In genomic region chr11:96407191-96408072, GRCm38 (mm10) we compare ENCODE assay signal across 8 mouse cellular contexts. TPM values are rescaled to one million over a fixed set of nuclear protein-coding genes. Genes with fewer than 3 reads are reported as not detected.
DNase-seq lines count a peak whose midpoint lies in the region; ATAC-seq lines count a peak whose summit lies in the region.

No protein-coding gene starts in this region.

- 6% methylated on average over 33 of the region's 36 CpGs for WGBS in embryonic facial prominence, embryonic 14.5 days
- WGBS in heart, embryonic 13.5 days = 4% methylated on average over 36 of the region's 36 CpGs
- 4% methylated on average over 36 of the region's 36 CpGs for WGBS in kidney, embryonic 16.5 days

- peak; percentile 77 for ATAC-seq in embryonic facial prominence, embryonic 14.5 days (ENCODE audit: low read depth)
- no peak for ATAC-seq in heart, embryonic 13.5 days (ENCODE audit: extremely low read depth, insufficient number of reproducible peaks, low FRiP score, low TSS enrichment)
- ATAC-seq in kidney, embryonic 16.5 days (ENCODE audit: low FRiP score, low TSS enrichment) = peak; percentile 76

- H3K36me3 ChIP-seq in embryonic facial prominence, embryonic 14.5 days (ENCODE audit: control insufficient read depth, insufficient read depth, low read length) = no peaks in the 10 kb centered on the region
- no peaks in the 10 kb centered on the region for H3K36me3 ChIP-seq in heart, embryonic 13.5 days
- no peaks in the 10 kb centered on the region for H3K36me3 ChIP-seq in kidney, embryonic 16.5 days (ENCODE audit: insufficient read depth, low read length)

- peak overlapping the region; percentile 14 for H3K4me3 ChIP-seq in embryonic facial prominence, embryonic 14.5 days (ENCODE audit: low read depth, low read length)
- H3K4me3 ChIP-seq in heart, embryonic 13.5 days = peak overlapping the region; percentile 24
- peak overlapping the region; percentile 25 for H3K4me3 ChIP-seq in kidney, embryonic 16.5 days (ENCODE audit: low read length)

- peak overlapping the region; percentile 51 for H3K4me2 ChIP-seq in embryonic facial prominence, embryonic 14.5 days (ENCODE audit: low read depth, low read length)
- H3K4me2 ChIP-seq in heart, embryonic 13.5 days = peak overlapping the region; percentile 61
- H3K4me2 ChIP-seq in kidney, embryonic 16.5 days (replicated peaks; ENCODE audit: low read depth, low read length) = peak overlapping the region; percentile 55

- peak overlapping the region; percentile 1; the same call in 1 of the 2 replicates for H3K9ac ChIP-seq in embryonic facial prominence, embryonic 14.5 days (ENCODE audit: low read depth, low read length)
- peak overlapping the region; percentile 69 for H3K9ac ChIP-seq in heart, embryonic 13.5 days
- H3K9ac ChIP-seq in kidney, embryonic 16.5 days (replicated peaks; ENCODE audit: low read length) = peak overlapping the region; percentile 62

- 0 out of 2 replicates have a peak, but pooled peaks cover 5% of the 10 kb centered on the region for H3K27me3 ChIP-seq in embryonic facial prominence, embryonic 14.5 days (replicated peaks; ENCODE audit: control insufficient read depth, insufficient read depth, low read length)
- peaks cover 99% of the 10 kb centered on the region for H3K27me3 ChIP-seq in heart, embryonic 13.5 days (replicated peaks)
- no peaks in the 10 kb centered on the region for H3K27me3 ChIP-seq in kidney, embryonic 16.5 days (ENCODE audit: insufficient read depth, low read length)

- H3K9me3 ChIP-seq in embryonic facial prominence, embryonic 14.5 days (ENCODE audit: control insufficient read depth, low read length) = no peaks in the 10 kb centered on the region
- no peaks in the 10 kb centered on the region for H3K9me3 ChIP-seq in heart, embryonic 13.5 days
- peaks cover 5% of the 10 kb centered on the region; the same call in 1 of the 2 replicates for H3K9me3 ChIP-seq in kidney, embryonic 16.5 days (ENCODE audit: low read length)

- DNase-seq in left cerebral cortex, adult 18-20 months (ENCODE audit: low spot score in 2 of 2) = peak; percentile 13 to 26
- no peak for DNase-seq in left cerebral cortex, adult 11 months (ENCODE audit: low spot score)
- peak; percentile 81 for DNase-seq in embryonic facial prominence, embryonic 14.5 days (ENCODE audit: low spot score)
- peak; percentile 92 for DNase-seq in lung, postnatal 10 days
- DNase-seq in ovary, postnatal 36 days (ENCODE audit: low spot score) = peak; percentile 69
- peak; percentile 64 to 72 for DNase-seq in thymus, postnatal 36 days

- peaks cover 19% of the 10 kb centered on the region; the same call in 1 of the 2 replicates for H3K4me1 ChIP-seq in embryonic facial prominence, embryonic 14.5 days (ENCODE audit: control insufficient read depth, insufficient read depth, low read length)
- H3K4me1 ChIP-seq in heart, embryonic 13.5 days = peaks cover 28% of the 10 kb centered on the region
- H3K4me1 ChIP-seq in kidney, embryonic 16.5 days (ENCODE audit: insufficient read depth, low read length) = peaks cover 68% of the 10 kb centered on the region

- no peak overlapping the region for H3K27ac ChIP-seq in embryonic facial prominence, embryonic 14.5 days (replicated peaks; ENCODE audit: low read depth, low read length)
- H3K27ac ChIP-seq in heart, embryonic 13.5 days (replicated peaks) = no peak overlapping the region
- H3K27ac ChIP-seq in kidney, embryonic 16.5 days (ENCODE audit: low read length) = peak overlapping the region; percentile 94

RNA-seq across cellular contexts. Expression of gene Hoxb1, which starts 41.9 kb away (rescaled TPM):
- total RNA-seq in left cerebral cortex, adult 18-20 months (2021) = not detected
- polyA plus RNA-seq in embryonic facial prominence, embryonic 14.5 days (2014; fragmentation: Nextera tagmentation; extraction: Ambion mirVana) = 0.13 TPM in 1 of 2 replicates, not detected in the other
- 0.17 and 0.18 TPM in 2 replicates for polyA plus RNA-seq in heart, embryonic 13.5 days (2015; fragmentation: Nextera tagmentation; extraction: Ambion mirVana)
- 0.08 and 0.12 TPM in 2 replicates for polyA plus RNA-seq in kidney, embryonic 16.5 days (2015; fragmentation: Nextera tagmentation; extraction: Ambion mirVana)

RNA-seq across cellular contexts. Expression of gene Skap1, which starts 57.0 kb away (rescaled TPM):
- 1 to 10 TPM; 1.9 to 2.1 TPM for total RNA-seq in left cerebral cortex, adult 18-20 months (2021)
- polyA plus RNA-seq in embryonic facial prominence, embryonic 14.5 days (2014; fragmentation: Nextera tagmentation; extraction: Ambion mirVana) = 1.5 and 2.3 TPM in 2 replicates
- 0.33 and 1.1 TPM in 2 replicates for polyA plus RNA-seq in heart, embryonic 13.5 days (2015; fragmentation: Nextera tagmentation; extraction: Ambion mirVana)
- 10.1 and 12.3 TPM in 2 replicates for polyA plus RNA-seq in kidney, embryonic 16.5 days (2015; fragmentation: Nextera tagmentation; extraction: Ambion mirVana)

RNA-seq across cellular contexts. Expression of gene Hoxb2, which starts 57.1 kb away (rescaled TPM):
- total RNA-seq in left cerebral cortex, adult 18-20 months (2021) = not detected
- polyA plus RNA-seq in embryonic facial prominence, embryonic 14.5 days (2014; fragmentation: Nextera tagmentation; extraction: Ambion mirVana) = 7.5 and 8.9 TPM in 2 replicates
- 3.6 and 5.9 TPM in 2 replicates for polyA plus RNA-seq in heart, embryonic 13.5 days (2015; fragmentation: Nextera tagmentation; extraction: Ambion mirVana)
- 34.4 and 36.1 TPM in 2 replicates for polyA plus RNA-seq in kidney, embryonic 16.5 days (2015; fragmentation: Nextera tagmentation; extraction: Ambion mirVana)

Comparison
In these comparisons a context has a peak if more than half of its experiments do, and no peak if none do; other contexts are left out.
1. H3K9ac ChIP-seq: peak in every context shown above with its lines; median percentile 69 in heart, embryonic 13.5 days; 62 in kidney, embryonic 16.5 days; 1 in embryonic facial prominence, embryonic 14.5 days.